Mouse (Mus musculus): ENCODE measurements around the gene Zap70.

- TF ChIP-seq CTCF (IDR thresholded peaks at IDR 0.05; ENCODE audit: low read depth) (no peak), EP300 (IDR thresholded peaks at IDR 0.05; ENCODE audit: low read depth) (no peak)
Measured at GRCm38 (mm10) chr1:36813415-36813814, 51.8 kb downstream of the Zap70 start.
